1 mouse cellular context compared by ENCODE assay signal in the genomic region with DNA sequence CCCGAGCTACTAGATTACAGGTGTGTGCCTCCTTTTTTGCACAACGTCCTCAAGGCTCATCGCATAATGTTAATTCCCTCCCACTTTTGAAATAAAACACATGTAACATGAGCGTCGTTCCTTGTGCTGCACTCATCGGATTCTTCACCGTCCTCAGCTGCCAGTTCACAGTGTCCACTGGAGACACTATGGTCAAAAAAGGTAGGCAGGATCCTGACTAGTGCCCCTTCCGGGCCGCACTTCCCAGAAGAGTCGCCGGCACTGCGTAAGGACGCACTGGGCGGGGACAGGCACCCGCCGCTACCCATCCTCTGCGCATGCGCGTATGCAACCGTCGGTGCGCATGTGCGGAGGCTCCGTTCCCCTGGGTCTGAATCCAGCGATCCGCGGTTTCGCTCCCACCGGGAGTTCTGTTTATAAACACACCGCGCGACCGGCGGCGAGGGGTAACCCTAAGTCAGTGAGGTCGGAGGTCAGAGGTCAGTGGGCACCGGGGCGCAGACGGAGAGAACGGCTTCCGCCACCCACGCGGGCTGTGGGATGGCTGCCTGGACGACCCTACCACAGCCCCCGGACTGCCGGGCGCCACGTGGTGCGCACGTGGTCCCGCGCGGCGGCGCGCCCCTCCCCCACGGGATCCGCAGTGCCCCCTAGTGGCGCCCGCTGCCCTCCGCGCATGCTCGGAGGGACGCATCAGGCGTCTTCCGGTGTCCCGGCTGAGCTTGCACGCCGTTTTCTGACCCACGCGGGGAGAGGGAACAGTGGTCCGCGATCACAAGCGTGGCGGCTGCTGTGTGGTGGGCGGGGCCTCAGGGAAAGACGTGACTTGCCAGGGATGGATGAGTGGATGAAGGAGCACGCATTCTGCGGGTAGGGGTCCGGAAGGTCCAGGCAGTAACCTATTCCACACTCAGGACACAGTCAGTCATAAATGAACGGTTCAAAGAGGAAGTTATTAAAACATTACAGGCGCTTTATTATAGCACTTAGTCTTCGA.
A peak's percentile ranks its signal among the peaks of the same experiment; 100 is the strongest.
TF ChIP-seq lines count a peak whose summit lies in the region.

No protein-coding gene starts in this region.

TF ChIP-seq in CH12.LX, 34 proteins besides CTCF, POLR2A, EP300 and RAD21 (continued from another document):
- TF ChIP-seq ZNF384 (IDR thresholded peaks at IDR 0.05; ENCODE audit: low read depth, low read length) (no peak; the same call in 1 of the 2 replicates), ZC3H11A (IDR thresholded peaks at IDR 0.05; ENCODE audit: low read depth, low read length) (peak; percentile 20; the same call in 1 of the 2 replicates), ZMIZ1 (IDR thresholded peaks at IDR 0.05; ENCODE audit: low read depth, low read length) (peak; percentile 77), TBP (conservative IDR thresholded peaks at IDR 0.05; ENCODE audit: low read depth, low read length) (peak; percentile 56), MAZ (IDR thresholded peaks at IDR 0.05; ENCODE audit: low read depth, low read length) (0 out of 2 replicates have a peak, but pooled peaks have one; percentile 46), MEF2A (IDR thresholded peaks at IDR 0.05; ENCODE audit: borderline replicate concordance, low read depth, low read length) (peak; percentile 62), RCOR1 (conservative IDR thresholded peaks at IDR 0.05; ENCODE audit: low read depth, low read length) (peak; percentile 58; the same call in 1 of the 2 replicates), MAFK (IDR thresholded peaks at IDR 0.05; ENCODE audit: insufficient replicate concordance, low read length) (peak; percentile 65; the same call in 1 of the 2 replicates), USF2 (conservative IDR thresholded peaks at IDR 0.05; ENCODE audit: low read depth, low read length) (no peak; the same call in 1 of the 2 replicates), BHLHE40 (IDR thresholded peaks at IDR 0.05; ENCODE audit: low read depth, low read length) (peak; percentile 93), E2F4 (IDR thresholded peaks at IDR 0.05; ENCODE audit: insufficient replicate concordance, low read depth, low read length) (peak; percentile 4; the same call in 1 of the 2 replicates), ZKSCAN1 (IDR thresholded peaks at IDR 0.05; ENCODE audit: borderline replicate concordance, low read depth, low read length) (peak; percentile 36; the same call in 1 of the 2 replicates), TCF12 (IDR thresholded peaks at IDR 0.05; ENCODE audit: low read depth, low read length) (peak; percentile 76), PAX5 (IDR thresholded peaks at IDR 0.05; ENCODE audit: low read length) (no peak), SMC3 (IDR thresholded peaks at IDR 0.05; ENCODE audit: low read depth, low read length) (peak; percentile 47), ETS1 (conservative IDR thresholded peaks at IDR 0.05; ENCODE audit: low read depth, low read length) (peak; percentile 38), HCFC1 (IDR thresholded peaks at IDR 0.05; ENCODE audit: low read depth, low read length) (peak; percentile 81), USF1 (IDR thresholded peaks at IDR 0.05; ENCODE audit: low read depth, low read length) (peak; percentile 86), SIN3A (IDR thresholded peaks at IDR 0.05; ENCODE audit: low read length) (peak; percentile 98), POLR2AphosphoS2 (IDR thresholded peaks at IDR 0.05; ENCODE audit: low read depth, low read length) (peak; percentile 78), KAT2A (IDR thresholded peaks at IDR 0.05; ENCODE audit: insufficient replicate concordance, low read length) (peak; percentile 72; the same call in 1 of the 2 replicates), JUND (conservative IDR thresholded peaks at IDR 0.05; ENCODE audit: low read depth, low read length) (no peak), NRF1 (IDR thresholded peaks at IDR 0.05; ENCODE audit: low read depth, low read length) (peak; percentile 87), CHD1 (IDR thresholded peaks at IDR 0.05; ENCODE audit: low read depth, low read length) (peak; percentile 83; the same call in 1 of the 2 replicates), CHD2 (IDR thresholded peaks at IDR 0.05; ENCODE audit: low read length) (peak; percentile 97)
TF ChIP-seq in CH12.LX: peak in this region for 29.
